Mouse (Mus musculus) layer of hippocampus, postnatal 10 days (tissue): ENCODE data around the gene Ctla4. TPM values are rescaled to one million over a fixed set of nuclear protein-coding genes. Genes with fewer than 3 reads are reported as not detected.

Source experiments
- DNase-seq, 2 experiments: peaks; one replicate each; pipeline ENCODE4 v3.0.0; 2021; ENCODE audit warnings: low spot score in 2 of 2
- long read RNA-seq: library from polyadenylated mRNA; stranded (forward); transcript quantifications from one replicate; pipeline ENCODE4 v2.0.0, GENCODE M21; 2023
- total RNA-seq, 2 experiments: library from RNA; stranded (reverse); gene quantifications; 2 replicates each; pipeline ENCODE4 v1.2.3; 2021

Ctla4 gene
- not detected for total RNA-seq
- long read RNA-seq = 0 reads

DNA sequence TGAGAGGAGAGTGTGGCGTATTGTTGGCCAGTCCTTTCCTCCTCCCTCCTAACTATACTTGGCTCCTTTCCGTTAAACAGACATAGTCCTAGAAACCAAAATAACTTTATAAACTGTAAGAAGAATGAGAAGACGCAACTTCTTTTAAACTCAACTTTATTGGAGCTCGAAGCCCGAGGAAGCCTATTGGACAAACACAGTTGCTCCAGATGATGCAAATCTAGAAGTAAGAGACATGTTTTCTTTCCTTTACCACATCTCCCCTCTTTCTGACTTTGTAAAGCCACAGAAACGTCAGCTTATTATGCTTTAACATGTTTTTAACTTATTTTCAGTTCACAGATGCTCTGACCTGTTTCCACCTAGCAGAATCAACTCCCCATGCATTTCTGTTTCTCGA lies at the start of gene Ctla4:
Gene Ctla4, plus strand, starts transcription at position 20 of the 400 bp plus-strand sequence.
- DNase-seq = no peak

DNA sequence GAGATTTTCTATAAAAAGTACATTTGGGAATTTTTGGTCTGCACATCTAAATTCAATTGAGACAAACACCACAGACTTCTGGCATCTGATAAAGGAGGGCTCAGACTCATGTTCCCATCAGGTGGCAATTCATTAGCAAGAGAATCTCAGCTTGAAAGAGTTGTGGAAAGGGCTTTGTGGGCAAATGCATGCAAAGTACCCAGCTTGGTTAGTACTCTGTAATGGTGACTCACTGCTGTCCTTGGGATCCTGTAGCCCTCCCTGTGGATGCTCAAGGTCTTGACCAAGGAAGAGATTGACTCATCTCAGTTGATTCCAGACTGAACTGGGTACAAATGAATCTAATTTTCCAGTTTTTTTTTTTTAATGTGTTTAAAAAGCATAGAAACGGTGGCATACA lies 47.6 kb upstream of the Ctla4 start:
- no peak for DNase-seq

DNA sequence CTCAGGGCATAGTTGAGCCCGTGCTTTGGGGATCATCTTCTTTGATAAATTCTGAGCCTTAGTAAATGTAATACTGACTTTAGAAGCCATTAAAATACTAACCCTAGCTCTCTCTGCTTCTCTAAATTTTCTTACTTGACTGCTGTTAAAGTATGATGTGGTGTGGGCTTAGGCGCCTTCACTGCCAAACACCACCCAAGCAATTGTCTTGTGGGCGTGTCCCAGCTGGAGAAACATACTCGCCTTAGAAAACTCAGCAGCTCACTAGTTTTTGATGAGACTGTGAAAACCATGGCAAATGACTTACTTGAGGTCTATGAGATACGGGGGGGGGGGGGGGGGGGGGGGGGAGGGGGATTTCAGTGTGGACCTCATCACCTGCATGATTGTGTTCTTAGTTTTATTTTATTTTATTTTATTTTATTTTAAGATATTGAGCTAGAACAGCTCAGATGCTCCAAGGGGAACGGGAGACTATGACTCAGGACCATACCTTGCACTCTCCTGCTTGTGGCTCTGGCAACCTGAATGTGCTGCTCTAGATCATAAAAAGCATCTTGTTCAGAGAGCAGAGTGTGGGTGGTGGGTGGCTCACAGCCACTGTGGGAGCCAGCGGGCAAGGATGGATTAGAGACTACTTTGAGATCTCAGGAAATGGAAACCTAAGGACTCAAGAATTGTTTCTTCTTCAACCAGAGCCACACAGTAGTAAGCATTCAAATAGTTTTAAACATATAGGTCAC lies 41.3 kb upstream of the Ctla4 start:
- DNase-seq = no peak

DNA sequence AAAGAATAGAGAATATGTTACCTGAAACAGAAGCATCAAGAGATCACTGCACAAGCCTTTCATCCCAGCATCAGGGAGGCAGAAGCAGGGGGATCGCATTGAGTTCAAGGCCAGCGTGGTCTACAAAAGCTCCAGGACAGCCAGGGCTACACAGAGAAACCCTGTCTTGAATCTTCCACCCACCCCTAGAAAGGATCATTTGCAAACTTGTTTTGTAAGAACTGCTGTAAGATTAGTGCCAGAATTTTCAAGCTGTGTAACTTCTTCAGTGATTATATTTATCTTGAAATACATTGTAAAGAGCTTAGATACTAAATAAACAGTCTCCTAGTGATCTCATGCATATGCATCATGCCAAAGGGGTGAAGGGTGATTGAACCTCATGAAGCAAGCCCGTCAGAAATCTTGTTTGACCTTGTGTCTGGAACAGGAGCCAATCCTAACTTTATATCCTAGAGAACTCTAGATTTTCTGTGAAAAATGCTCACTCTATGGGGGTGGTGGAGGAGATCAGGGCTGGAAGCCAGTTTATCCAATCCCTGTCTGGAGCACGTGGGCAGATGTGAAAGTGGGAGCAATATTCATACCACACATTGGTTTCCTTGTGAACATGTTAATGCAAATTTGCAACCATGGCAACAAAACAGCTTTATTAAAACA lies 40.1 kb upstream of the Ctla4 start:
- DNase-seq = no peak

DNA sequence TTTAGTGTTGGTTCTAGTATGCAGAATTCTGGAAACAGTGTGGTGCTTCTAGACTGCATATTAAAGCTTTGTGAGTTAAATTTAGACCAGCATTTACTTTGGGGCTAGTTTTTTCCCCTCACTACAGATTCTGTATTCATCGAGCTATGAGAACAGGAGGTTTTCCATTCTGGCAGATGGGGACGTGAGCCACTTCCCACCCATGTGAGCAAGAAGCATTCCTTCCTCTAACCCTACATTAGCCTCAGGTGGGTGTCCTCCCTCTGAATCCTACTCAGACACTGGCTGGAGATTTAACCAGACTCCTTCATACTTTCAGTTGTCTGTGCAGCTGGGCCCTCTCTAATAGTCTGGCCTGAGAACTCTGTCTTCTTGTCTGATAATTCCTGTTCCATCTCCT lies 37.7 kb upstream of the Ctla4 start:
- no peak for DNase-seq

DNA sequence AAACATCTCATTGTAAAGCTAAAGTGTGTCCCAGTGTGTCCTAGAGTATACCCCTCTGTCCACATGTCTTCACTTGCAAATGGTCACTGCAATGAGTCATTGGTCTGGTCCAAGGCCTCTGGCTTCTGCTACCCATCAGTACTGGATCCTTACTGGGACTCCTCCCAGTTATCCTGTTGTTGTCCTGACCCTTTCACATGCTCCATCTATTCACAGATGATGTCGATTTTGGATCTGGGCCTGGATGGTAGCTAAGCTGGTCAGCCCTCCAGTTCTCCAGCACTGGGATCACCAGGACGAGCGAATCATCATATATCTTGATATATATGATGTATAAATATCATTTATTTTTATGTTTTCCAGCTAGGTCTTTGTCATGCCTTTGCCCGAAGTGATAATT lies 37.0 kb upstream of the Ctla4 start:
- no peak for DNase-seq

DNA sequence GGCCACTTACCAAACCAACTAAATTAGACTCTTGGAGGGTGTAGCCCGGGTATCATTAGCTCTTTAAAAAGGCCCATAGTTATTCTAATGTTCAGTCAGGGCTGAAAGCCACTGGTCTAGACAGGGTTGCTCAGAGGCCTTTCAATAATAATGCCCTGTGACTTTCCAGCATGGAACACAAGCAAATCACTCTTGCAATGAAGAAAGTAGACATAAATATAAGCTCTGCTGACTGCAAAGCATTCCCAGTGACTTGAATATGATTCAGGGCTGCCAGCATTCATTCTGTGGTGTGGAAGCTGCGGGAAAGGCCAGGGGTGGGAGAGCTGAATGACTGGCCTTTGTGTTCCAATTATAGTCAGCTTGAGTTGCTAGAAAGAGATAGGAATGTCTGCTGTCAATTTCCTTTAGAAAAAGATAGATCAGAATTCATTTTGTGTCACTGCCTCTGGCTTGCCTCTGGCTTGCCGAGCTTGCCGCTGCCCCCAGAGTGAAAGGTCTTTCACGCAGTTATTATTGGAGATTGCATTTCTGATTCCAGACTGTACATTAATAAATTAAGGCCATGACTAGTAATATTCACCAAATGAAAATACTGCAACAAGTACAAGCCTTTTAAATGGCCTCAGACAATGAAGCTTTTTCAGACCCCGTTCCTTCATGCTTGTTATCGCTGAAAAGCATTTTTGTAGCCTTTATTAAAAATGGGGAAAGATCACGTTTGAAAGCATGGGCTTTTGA lies 35.6 kb upstream of the Ctla4 start:
- no peak for DNase-seq

DNA sequence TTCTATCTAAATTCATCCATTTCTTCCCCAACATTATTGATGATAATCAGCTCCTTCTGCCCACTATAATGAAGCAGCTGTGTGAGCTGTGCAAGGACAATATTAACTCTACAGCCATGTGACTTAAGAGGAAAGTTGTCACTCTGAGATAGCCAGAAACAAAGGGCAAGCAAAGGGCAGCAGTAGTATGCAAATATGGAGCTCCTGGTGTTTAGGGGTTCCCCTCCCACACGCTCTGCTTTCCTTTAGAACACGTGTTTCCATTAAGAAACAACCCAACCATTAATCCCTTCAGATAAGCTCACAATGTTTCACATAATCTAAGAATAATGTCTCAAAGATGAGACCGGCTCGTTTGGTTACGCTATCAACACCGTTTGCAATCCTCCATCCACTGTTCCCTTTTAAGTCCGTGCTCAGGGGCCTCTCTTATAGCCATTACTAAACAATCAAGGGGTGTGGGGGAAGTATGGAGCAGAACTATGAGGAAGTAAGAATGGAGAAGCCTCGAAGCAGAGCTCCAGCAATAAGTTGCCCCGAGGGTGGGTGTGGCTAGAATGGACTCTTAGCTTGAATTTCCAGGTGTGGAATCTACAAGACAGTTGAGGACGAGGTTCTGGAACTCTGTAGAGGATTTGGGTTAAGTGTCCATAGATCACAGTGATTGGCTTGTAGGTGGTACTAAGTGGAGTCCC lies 34.6 kb upstream of the Ctla4 start:
- DNase-seq = no peak

DNA sequence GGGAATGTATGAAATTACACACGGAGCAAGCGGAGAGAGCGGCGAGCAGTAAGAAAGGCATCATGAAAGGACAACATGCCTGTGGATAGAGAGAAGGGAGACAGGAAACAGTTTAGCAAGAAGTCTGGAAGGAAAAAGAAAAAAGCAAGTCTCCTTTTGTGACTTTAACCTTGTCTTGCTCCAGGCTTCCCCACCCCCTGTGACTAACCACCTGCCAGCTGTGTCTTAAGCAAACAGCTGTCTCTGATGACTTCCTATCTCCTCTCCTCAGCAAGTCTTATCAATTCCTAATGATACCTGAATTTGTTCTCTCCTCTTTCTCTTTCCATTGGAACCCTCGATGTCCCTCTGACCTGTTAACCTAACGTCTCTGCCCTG lies 34.0 kb upstream of the Ctla4 start:
- DNase-seq = no peak

DNA sequence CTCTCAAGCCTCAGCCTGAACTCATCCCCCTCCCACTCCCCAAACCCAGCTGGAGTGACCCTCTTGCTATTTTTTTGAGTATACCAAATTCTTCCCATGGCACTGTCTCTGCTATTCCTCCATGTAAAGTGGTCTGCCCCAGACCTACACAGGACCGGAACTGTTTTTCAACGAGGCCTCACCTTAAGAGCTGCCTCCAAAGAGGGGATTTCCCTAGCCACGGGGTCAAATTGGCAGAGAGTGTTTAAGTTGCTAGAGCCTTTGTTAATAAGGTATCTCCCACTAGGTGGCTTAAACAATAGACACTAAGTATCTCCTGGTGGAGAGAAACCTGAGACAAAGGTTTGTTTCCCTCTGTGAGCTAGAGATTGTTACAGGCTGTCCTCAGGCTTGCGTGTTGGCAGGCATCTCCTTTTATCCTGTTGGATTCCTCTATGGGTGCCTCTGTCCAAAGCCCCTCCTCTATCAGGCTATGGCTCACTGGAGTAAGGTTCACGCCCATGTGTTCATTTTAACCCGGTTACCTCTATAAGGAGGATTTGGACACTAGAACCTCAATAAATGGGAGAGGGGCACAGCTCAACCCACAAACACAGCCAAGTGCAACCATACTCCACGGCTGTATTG lies 33.4 kb upstream of the Ctla4 start:
- no peak for DNase-seq

DNA sequence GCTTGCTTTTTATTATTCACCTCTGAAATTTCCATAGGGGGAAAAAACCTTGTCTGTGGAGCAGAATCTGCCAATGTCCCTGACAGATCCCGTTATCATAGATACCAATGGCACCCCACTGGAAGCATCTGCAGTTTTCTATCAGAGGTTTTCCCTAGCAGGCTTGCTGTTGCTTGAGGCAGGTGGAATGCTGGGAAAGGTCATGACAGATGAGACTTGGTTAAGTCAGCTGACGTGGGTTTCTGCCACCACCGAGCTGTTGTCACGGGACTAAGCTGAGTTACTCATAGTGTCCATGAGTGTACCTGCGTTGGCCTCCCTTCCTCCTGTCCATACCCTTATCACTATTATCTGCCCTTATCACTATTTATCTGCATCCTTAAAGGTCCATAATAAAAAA lies 32.8 kb upstream of the Ctla4 start:
- DNase-seq = no peak

DNA sequence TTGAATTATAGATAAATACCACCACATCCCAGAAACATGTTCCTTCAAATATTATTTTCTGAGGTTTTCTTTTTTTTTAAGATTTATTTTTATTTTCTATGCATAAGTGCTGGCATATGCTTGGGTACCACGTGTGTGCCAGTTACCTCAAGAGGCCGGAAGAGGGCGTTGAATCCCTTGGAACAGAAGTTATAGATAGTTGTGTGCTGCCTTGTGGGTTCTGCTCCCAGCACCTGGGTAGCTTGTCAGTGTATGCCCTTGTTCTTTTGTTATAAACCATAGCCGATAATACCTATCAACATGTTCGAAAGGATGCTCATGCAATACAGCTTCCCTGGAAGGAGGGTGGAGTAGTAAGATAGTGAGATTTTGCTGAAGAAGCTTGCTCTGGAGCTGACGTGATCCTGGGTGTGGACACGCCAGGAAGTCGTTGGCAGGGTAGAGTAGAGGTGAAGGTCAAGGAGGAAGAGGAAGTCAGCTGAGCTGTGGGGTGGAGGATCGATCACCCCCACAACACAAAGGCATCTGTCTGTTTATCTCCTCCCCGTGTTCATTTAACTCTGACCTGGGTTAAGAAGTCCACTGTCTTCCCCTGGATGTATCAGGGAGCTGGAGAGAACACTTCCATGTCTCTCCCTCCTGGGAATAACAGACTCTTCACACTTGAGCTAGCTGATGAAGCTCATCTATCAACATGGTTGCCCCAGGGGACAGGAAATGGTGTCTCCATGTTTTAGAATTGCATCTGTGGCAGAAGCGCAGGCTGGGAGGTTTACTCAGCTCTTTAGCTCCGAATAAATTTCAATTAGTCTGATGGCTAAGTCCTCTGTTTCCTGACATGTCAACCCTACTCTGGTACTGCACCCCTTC lies 29.2 kb upstream of the Ctla4 start:
- no peak for DNase-seq

DNA sequence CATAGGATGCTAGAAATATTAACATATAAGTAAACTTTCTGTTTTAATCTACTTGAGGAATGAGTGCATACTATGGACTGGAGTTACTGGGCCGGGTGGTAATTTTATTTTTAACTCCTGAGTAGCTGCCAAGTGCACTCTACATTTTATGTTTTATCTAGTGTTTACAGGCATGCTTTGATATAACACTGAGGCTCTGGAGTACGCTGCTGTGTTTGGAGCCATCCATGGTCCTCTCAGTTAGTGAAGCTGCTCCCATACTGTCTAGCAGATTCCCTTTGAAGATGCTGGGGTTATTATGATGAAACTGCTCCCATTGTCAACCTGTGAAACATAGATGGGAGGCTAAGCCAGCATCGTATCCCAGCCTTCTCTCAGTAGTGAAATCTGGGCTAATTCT lies 27.6 kb upstream of the Ctla4 start:
- no peak for DNase-seq

DNA sequence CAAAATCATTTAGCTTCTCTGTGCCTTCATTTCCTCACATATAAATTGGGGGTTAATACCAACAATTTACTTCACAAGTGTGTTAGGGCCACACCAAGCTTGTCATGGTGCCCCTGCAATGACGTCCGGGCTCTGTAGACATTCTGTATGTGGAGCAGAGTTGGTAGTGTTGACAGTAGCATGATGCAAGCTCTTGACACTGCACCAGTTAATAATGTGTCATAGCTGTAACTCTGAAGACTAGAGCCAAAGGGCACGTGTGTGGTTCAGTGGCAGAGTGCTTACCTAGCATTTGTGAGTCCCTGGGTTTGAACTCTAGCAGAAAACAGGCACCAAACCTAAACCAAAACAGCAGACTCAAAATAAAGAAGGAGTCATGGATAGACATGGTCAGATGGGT lies 27.0 kb upstream of the Ctla4 start:
- DNase-seq = no peak

DNA sequence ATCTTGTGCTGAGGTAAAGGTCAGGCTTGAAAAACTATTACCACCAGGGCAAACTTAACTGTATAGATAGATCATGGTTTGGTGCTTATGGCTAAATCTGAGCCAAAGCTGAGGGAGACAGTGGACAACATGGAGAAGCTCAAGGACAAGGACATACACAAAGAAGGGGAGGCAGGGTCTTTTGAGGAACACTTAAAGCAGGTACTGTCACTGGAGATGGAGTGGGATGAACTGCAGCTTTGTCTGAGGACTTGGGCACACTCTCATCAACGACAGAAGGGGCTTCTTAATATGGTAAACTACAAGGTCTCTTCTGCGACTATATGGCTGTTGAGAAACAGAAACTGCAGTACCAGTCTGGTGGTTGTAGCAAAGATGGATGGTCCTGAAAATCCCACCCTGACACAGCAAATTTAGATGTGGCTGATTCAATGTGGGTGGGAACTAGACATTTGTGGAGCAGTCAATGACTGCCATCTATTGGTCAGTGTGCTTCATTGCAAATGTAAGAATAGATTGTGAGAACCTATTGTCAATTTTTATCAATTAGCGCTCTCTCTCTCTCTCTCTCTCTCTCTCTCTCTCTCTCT lies 26.3 kb upstream of the Ctla4 start:
- DNase-seq = peak; percentile 48 to 60

DNA sequence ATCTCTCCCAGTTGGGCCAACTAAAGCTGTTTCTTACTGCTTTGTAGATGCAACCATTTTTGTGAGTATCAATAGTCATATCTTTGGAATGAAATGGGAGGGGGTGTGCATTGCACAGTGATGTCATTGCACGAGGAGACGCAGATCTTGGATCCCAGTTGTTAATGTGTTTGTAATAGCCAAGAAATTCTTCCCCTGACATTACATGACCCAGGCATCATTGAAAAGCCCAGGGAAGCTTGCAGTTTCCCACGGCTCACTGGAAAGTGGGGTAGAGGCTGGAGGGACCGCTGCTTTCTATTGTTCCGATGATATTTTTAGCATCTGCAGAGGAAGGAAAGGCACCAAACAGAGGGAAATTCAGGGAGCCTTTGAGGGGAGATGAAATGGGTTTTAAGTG lies 25.8 kb upstream of the Ctla4 start:
- peak; percentile 25 to 42 for DNase-seq

DNA sequence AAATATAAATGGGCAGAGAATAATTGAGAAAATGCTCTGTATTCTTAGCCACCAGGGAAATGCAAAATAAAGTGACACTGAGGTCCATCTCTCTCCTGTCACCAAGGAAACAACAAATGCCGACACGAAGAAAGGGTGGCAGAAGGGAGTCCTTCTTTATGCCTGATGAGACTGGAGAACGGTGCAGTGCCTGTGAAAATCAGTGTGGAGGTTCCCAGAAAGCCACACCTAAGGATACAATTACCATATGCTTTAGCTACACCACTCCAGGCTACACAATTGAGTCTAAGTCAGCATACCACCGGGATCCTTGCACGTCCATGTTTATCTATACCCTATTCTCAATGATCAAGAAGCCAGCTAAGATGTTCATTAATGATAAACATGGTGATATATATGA lies 25.4 kb upstream of the Ctla4 start:
- no peak for DNase-seq

DNA sequence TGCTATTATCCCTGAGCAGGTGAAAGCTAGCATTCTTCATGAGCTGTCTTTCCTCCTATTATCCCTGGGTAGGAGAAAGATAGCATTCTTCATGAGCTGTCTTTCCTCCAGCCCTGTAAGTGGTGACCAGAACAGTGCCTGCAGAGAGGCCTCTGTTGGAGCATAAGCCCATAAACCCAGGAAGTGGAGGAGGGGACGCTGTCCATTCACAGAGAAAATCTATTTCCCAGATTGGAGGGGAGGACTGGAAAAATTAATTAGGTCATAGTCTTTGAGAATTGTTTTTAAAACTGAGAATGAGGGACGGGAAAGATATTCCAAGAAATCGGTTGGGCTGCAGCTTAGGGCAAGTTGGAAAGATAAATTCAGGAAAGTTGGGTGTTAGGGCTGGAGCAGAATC lies 24.3 kb upstream of the Ctla4 start:
- no peak for DNase-seq

DNA sequence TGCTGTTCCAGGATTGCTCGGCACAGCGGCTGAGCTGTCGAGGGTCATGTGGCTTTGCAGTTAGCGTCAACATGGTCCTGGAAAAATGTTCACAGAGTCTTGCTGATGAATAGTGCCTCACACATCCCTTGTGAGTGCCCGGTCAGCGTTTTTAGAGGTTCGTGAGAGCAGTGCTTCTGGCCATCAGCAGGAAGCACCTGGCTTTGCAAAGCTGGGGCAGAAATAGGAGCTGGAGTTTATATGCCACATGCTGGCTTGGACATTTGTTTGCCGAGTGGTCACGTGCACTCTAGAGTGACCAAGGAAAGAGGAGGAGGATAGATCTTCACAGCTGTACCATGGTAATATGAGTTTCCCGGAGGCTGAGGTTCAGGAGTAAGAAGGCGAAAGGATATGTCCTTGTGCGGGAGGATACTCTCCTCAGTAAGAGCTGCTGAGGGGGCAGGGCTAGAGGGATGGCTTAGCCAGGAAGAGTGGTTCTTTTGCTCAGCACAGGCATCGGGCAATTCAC lies 23.8 kb upstream of the Ctla4 start:
- no peak for DNase-seq

DNA sequence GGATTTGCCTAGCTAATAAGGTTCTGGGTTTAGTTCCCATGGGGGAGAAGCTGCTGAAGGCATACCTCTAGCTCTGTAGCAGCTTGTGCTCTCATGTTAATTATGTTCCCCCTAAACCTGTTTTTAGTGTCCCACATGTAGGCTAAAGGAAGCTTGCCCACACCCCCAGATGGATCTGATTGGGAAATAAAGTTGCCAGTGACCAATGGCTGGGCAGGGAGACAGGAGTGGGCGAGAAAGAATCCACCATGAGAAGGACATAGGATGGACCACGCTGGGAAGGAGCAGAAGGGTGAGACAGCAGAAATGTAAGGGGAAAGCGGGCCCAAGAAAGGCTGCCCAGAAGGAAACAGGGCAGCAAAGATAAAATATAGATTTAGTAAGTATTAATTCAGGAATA lies 23.1 kb upstream of the Ctla4 start:
- no peak for DNase-seq
